ENCODE assay signal across 8 mouse cellular contexts in the genomic region with DNA sequence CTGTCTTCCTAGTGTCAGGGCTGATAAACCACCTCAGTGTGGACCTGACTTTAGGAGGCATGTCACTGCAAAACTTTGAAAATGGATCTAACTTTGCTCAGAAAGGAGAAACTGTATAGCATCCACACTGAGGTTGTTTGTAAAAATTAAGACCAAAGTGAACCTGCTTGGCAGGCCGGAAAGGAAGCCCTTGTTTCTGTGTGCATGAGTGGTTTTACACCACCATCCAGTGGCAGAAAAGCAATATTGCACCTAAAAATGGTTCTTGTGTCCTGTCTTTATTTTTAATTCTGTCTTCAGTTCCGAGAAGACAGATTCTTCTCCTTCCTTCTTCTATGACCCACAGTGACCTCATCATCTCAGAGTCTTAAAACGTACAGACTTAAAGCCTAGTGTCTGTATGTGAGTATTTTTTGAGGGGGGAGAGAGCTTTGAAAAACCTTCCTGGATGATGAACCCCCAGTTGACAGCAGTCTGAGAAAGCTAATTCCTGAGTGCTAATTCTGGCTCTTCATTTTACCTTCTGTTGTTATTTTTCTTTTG.
A peak's percentile ranks its signal among the peaks of the same experiment; 100 is the strongest.
DNase-seq lines count a peak whose midpoint lies in the region; ATAC-seq and TF ChIP-seq lines count a peak whose summit lies in the region.

No protein-coding gene starts in this region.

- no peak overlapping the region for H3K9ac ChIP-seq in forebrain, embryonic 15.5 days (replicated peaks)
- H3K9ac ChIP-seq in liver, postnatal 0 days (replicated peaks): no peak overlapping the region
- H3K9ac ChIP-seq in neural tube, embryonic 13.5 days: no peak overlapping the region

- no peak for TF ChIP-seq CTCF in thymus, adult 2 months (IDR thresholded peaks at IDR 0.05; ENCODE audit: borderline replicate concordance, control insufficient read depth, extremely low read depth, insufficient read depth, low read length, poor library complexity)
- TF ChIP-seq CTCF in liver, postnatal 0 days (IDR thresholded peaks at IDR 0.05; ENCODE audit: low read depth): peak; percentile 88

- no peaks in the 10 kb centered on the region for H3K36me3 ChIP-seq in thymus, adult 2 months (ENCODE audit: control insufficient read depth, insufficient read depth, low read length)
- H3K36me3 ChIP-seq in forebrain, embryonic 15.5 days: no peaks in the 10 kb centered on the region
- no peaks in the 10 kb centered on the region for H3K36me3 ChIP-seq in liver, postnatal 0 days (replicated peaks; ENCODE audit: insufficient read depth, low read length)
- H3K36me3 ChIP-seq in neural tube, embryonic 13.5 days: no peaks in the 10 kb centered on the region

- peaks cover 4% of the 10 kb centered on the region; the same call in 1 of the 2 replicates for H3K4me1 ChIP-seq in thymus, adult 2 months (replicated peaks; ENCODE audit: control insufficient read depth, insufficient read depth, low read length)
- no peaks in the 10 kb centered on the region for H3K4me1 ChIP-seq in forebrain, embryonic 15.5 days
- no peaks in the 10 kb centered on the region for H3K4me1 ChIP-seq in liver, postnatal 0 days (ENCODE audit: insufficient read depth)
- H3K4me1 ChIP-seq in neural tube, embryonic 13.5 days (replicated peaks): no peaks in the 10 kb centered on the region

- H3K27me3 ChIP-seq in thymus, adult 2 months (ENCODE audit: control insufficient read depth, insufficient read depth, low read length): no peaks in the 10 kb centered on the region
- no peaks in the 10 kb centered on the region for H3K27me3 ChIP-seq in forebrain, embryonic 15.5 days
- H3K27me3 ChIP-seq in liver, postnatal 0 days (ENCODE audit: insufficient read depth, low read length): no peaks in the 10 kb centered on the region
- H3K27me3 ChIP-seq in neural tube, embryonic 13.5 days: no peaks in the 10 kb centered on the region

- H3K27ac ChIP-seq in thymus, adult 2 months (ENCODE audit: control insufficient read depth, insufficient read depth, low read length): no peak overlapping the region
- H3K27ac ChIP-seq in forebrain, embryonic 15.5 days (replicated peaks): no peak overlapping the region
- H3K27ac ChIP-seq in liver, postnatal 0 days (ENCODE audit: low read depth): no peak overlapping the region
- H3K27ac ChIP-seq in neural tube, embryonic 13.5 days (replicated peaks): no peak overlapping the region

- H3K4me3 ChIP-seq in thymus, adult 2 months (ENCODE audit: control insufficient read depth, insufficient read depth, low read length): no peak overlapping the region
- no peak overlapping the region for H3K4me3 ChIP-seq in forebrain, embryonic 15.5 days
- H3K4me3 ChIP-seq in liver, postnatal 0 days (ENCODE audit: low read depth, low read length): no peak overlapping the region
- H3K4me3 ChIP-seq in neural tube, embryonic 13.5 days: no peak overlapping the region

- ATAC-seq in forebrain, embryonic 15.5 days (replicated peaks): peak; percentile 72
- ATAC-seq in inflammation-experienced regulatory T-cells, adult 6 months: peak; percentile 93
- peak; percentile 47 for ATAC-seq in liver, postnatal 0 days
- peak; percentile 65 for ATAC-seq in neural tube, embryonic 13.5 days (ENCODE audit: low read depth)

- H3K4me2 ChIP-seq in forebrain, embryonic 15.5 days (replicated peaks): no peak overlapping the region
- H3K4me2 ChIP-seq in liver, postnatal 0 days (ENCODE audit: low read depth, low read length): no peak overlapping the region
- no peak overlapping the region for H3K4me2 ChIP-seq in neural tube, embryonic 13.5 days

- no peaks in the 10 kb centered on the region for H3K9me3 ChIP-seq in forebrain, embryonic 15.5 days
- no peaks in the 10 kb centered on the region for H3K9me3 ChIP-seq in liver, postnatal 0 days (ENCODE audit: low read length)
- H3K9me3 ChIP-seq in neural tube, embryonic 13.5 days: no peaks in the 10 kb centered on the region

- DNase-seq in thymus, adult 2 months: peak; percentile 51
- no peak for DNase-seq in thymus, adult 18-20 months
- peak; percentile 67 for DNase-seq in c-Kit-positive CD71-negative TER-119-negative erythroid progenitor cells, embryonic 14.5 days (ENCODE audit: low read depth)
- peak; percentile 35 for DNase-seq in liver, postnatal 0 days
- no peak for DNase-seq in spleen, postnatal 4 days (ENCODE audit: low spot score in 2 of 2)

- 2% methylated on average over 3 of the region's 3 CpGs for WGBS in thymus, adult 2 months
- 13% methylated on average over 3 of the region's 3 CpGs for WGBS in forebrain, embryonic 15.5 days
- 5% methylated on average over 3 of the region's 3 CpGs for WGBS in liver, postnatal 0 days (ENCODE audit: insufficient replicate concordance)
- WGBS in neural tube, embryonic 13.5 days: 24% methylated on average over 3 of the region's 3 CpGs

- TF ChIP-seq EP300 in liver, postnatal 0 days (IDR thresholded peaks at IDR 0.05; ENCODE audit: low read depth): no peak

- TF ChIP-seq POLR2A in thymus, adult 2 months (IDR thresholded peaks at IDR 0.05; ENCODE audit: control insufficient read depth, extremely low read depth, insufficient read depth, low read length, poor library complexity): no peak

Comparison
In these comparisons a context has a peak if more than half of its experiments do, and no peak if none do; other contexts are left out.
1. DNase-seq: peak in thymus, adult 2 months (single experiment), c-Kit-positive CD71-negative TER-119-negative erythroid progenitor cells, embryonic 14.5 days (single experiment) and liver, postnatal 0 days (single experiment); none in thymus, adult 18-20 months (0 of 2) and spleen, postnatal 4 days (0 of 2).
2. Peak in every context shown above with its lines, with median percentiles within 50 percentile points of each other: ATAC-seq.